Mouse (Mus musculus) hindbrain, embryonic 16.5 days (tissue): Measurements from ENCODE around the gene Zmynd8. TPM values are rescaled to one million over a fixed set of nuclear protein-coding genes. Genes with fewer than 3 reads are reported as not detected.

Source experiments
- ATAC-seq: fragments of 200-750 bp; cut with Nextera tagmentation; 2 replicates; pipeline ENCODE4 v1.8.0; 2017; ENCODE audit warnings: moderate TSS enrichment, moderate library complexity
- H3K27ac ChIP-seq: fragments of 300-500 bp; sonication (generic); 2 replicates; pipeline ENCODE4 v1.5.1; 2014; ENCODE audit warnings: low read depth, mild to moderate bottlenecking, control low read depth, low read length, moderate library complexity
- H3K27me3 ChIP-seq: fragments of 300-500 bp; sonication (generic); replicated peaks from 2 replicates; pipeline ENCODE4 v1.6.1; 2014; ENCODE audit warnings: low read length; ENCODE audit not compliant: control insufficient read depth, insufficient read depth
- H3K36me3 ChIP-seq: fragments of 300-500 bp; sonication (generic); 2 replicates; pipeline ENCODE4 v1.6.1; 2014; ENCODE audit warnings: mild to moderate bottlenecking, low read length, moderate library complexity, mixed read lengths; ENCODE audit not compliant: control insufficient read depth, insufficient read depth
- H3K4me1 ChIP-seq: fragments of 300-500 bp; sonication (generic); 2 replicates; pipeline ENCODE4 v1.6.1; 2014; ENCODE audit warnings: low read depth, low read length; ENCODE audit not compliant: control insufficient read depth, insufficient read depth
- H3K4me2 ChIP-seq: fragments of 300-500 bp; sonication (generic); 2 replicates; pipeline ENCODE4 v1.6.1; 2014; ENCODE audit warnings: mild to moderate bottlenecking, low read length, control low read depth, moderate library complexity
- H3K4me3 ChIP-seq: fragments of 300-500 bp; sonication (generic); 2 replicates; pipeline ENCODE4 v1.5.1; 2014; ENCODE audit warnings: mild to moderate bottlenecking, low read length, control low read depth, moderate library complexity
- H3K9ac ChIP-seq: fragments of 300-500 bp; sonication (generic); 2 replicates; pipeline ENCODE4 v1.6.1; 2014; ENCODE audit warnings: low read depth, mild to moderate bottlenecking, control low read depth, low read length, moderate library complexity
- H3K9me3 ChIP-seq: fragments of 300-500 bp; sonication (generic); 2 replicates; pipeline ENCODE4 v1.6.1; 2014; ENCODE audit warnings: mild to moderate bottlenecking, low read length, moderate library complexity; ENCODE audit not compliant: control insufficient read depth
- WGBS: fragments of 180-500 bp; shearing (Covaris S2); extraction: QIAGEN DNeasy Blood & Tissue Kit; methylation state at CpG from one replicate; pipeline ENCODE4 v1.1.7; 2014; 5-methylcytosine and 5-hydroxymethylcytosine counted together
- polyA plus RNA-seq: library from polyadenylated mRNA; unstranded; fragments of >200 nt; fragmentation: Nextera tagmentation; extraction: Ambion mirVana; gene quantifications from 2 replicates; pipeline ENCODE4 v1.2.1, GENCODE M21; 2015

The Zmynd8 gene
- polyA plus RNA-seq, 1 experiment from 2014 or later, result 66.4 TPM

GRCm38 (mm10) chr2:165748426-165748825, 150.4 kb downstream of the Zmynd8 start:
- H3K9ac ChIP-seq, result no peak overlapping the region
- H3K4me3 ChIP-seq, result no peak overlapping the region
- no peaks in the 10 kb centered on the region for H3K36me3 ChIP-seq
- ATAC-seq, result no peak
- 0 out of 2 replicates have a peak, but pooled peaks cover 4% of the 10 kb centered on the region for H3K4me1 ChIP-seq
- no peaks in the 10 kb centered on the region for H3K9me3 ChIP-seq
- WGBS, result 15% methylated on average over 11 of the region's 11 CpGs
- H3K27me3 ChIP-seq, result no peaks in the 10 kb centered on the region
- no peak overlapping the region for H3K4me2 ChIP-seq
- H3K27ac ChIP-seq, result no peak overlapping the region

DNA sequence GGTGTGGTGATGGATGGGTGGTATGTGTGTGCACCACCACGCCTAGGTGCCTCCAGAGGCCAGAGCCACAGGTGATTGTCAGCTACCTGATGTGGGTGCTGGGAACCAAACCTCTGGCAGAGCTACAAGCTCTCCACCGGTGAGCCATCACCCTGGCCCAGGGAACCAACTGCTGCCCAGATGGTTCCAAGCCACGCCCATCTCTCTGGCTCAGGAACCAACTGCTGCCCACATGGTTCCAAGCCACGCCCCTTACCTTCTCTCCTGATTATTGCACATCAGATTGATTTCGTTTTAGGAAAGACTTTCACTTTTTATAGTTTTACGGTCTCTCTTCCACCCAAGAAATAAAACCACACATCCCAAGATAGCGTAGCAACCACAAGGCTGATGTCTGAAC, 150.8 kb downstream of the Zmynd8 start:
- Histone ChIP-seq H3K9ac (no peak overlapping the region), H3K27me3 (no peaks in the 10 kb centered on the region), H3K36me3 (no peaks in the 10 kb centered on the region), H3K4me3 (no peak overlapping the region), H3K4me1 (0 out of 2 replicates have a peak, but pooled peaks cover 4% of the 10 kb centered on the region), H3K9me3 (no peaks in the 10 kb centered on the region), H3K27ac (no peak overlapping the region), H3K4me2 (no peak overlapping the region)
- no peak for ATAC-seq
- WGBS, result 58% methylated on average over 7 of the region's 7 CpGs

- Histone ChIP-seq H3K36me3 (no peaks in the 10 kb centered on the region), H3K9ac (no peak overlapping the region), H3K27ac (peak overlapping the region; percentile 59; the same call in 1 of the 2 replicates), H3K4me1 (peaks cover 4% of the 10 kb centered on the region; the same call in 1 of the 2 replicates), H3K4me3 (no peak overlapping the region), H3K27me3 (no peaks in the 10 kb centered on the region), H3K9me3 (no peaks in the 10 kb centered on the region), H3K4me2 (no peak overlapping the region)
- ATAC-seq, result no peak
- WGBS, result 54% methylated on average over 18 of the region's 18 CpGs
Measured at GRCm38 (mm10) chr2:165745306-165746098, 153.3 kb downstream of the Zmynd8 start.

GRCm38 (mm10) chr2:165742210-165742786, 156.5 kb downstream of the Zmynd8 start:
- whole genome bisulfite sequencing, result 23% methylated on average over 21 of the region's 21 CpGs
- Histone ChIP-seq H3K9ac (no peak overlapping the region), H3K4me3 (no peak overlapping the region), H3K4me2 (no peak overlapping the region), H3K4me1 (peaks cover 4% of the 10 kb centered on the region; the same call in 1 of the 2 replicates), H3K27ac (no peak overlapping the region), H3K36me3 (no peaks in the 10 kb centered on the region), H3K9me3 (no peaks in the 10 kb centered on the region), H3K27me3 (no peaks in the 10 kb centered on the region)
- ATAC-seq, result no peak

DNA sequence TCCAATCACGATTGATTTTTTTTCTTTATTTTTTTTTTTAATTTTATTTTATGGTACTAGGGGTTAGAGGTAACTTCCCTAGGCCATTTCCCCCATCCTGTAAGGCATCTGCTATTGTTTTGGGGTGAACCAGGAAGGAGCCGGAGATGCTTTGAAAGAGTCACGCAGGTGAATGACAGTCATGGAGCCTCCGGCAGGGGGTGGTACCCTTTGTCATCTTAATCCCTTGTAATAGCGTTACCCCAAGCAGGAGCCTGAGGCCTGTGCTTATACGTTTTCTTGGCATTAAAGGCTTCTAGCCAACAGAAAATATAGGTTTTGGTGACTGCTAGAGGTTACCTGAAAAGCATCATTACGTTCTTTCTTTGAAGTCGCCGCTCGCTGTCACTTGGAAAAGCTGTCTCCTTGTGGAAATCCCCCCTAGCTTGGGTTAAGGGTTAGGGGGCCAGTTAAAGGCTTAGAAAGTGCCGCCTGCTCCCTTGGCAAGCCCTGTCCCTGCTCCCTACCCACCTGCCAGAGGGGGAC, 157.2 kb downstream of the Zmynd8 start:
- no peaks in the 10 kb centered on the region for H3K27me3 ChIP-seq
- ATAC-seq, result no peak
- no peak overlapping the region for H3K4me3 ChIP-seq
- H3K4me1 ChIP-seq, result peaks cover 4% of the 10 kb centered on the region; the same call in 1 of the 2 replicates
- no peak overlapping the region for H3K4me2 ChIP-seq
- no peaks in the 10 kb centered on the region for H3K36me3 ChIP-seq
- no peak overlapping the region; the same call in 1 of the 2 replicates for H3K27ac ChIP-seq
- peak overlapping the region; percentile 13; the same call in 1 of the 2 replicates for H3K9ac ChIP-seq
- no peaks in the 10 kb centered on the region for H3K9me3 ChIP-seq
- WGBS, result 22% methylated on average over 11 of the region's 11 CpGs

- Histone ChIP-seq H3K9me3 (no peaks in the 10 kb centered on the region), H3K27ac (0 out of 2 replicates have a peak overlapping the region, but pooled peaks have one; percentile 29), H3K27me3 (no peaks in the 10 kb centered on the region), H3K9ac (no peak overlapping the region), H3K4me1 (peaks cover 4% of the 10 kb centered on the region; the same call in 1 of the 2 replicates), H3K36me3 (no peaks in the 10 kb centered on the region), H3K4me2 (no peak overlapping the region), H3K4me3 (no peak overlapping the region)
- no peak for ATAC-seq
- 16% methylated on average over 9 of the region's 9 CpGs for WGBS
Measured at GRCm38 (mm10) chr2:165740982-165741381, 157.8 kb downstream of the Zmynd8 start.

DNA sequence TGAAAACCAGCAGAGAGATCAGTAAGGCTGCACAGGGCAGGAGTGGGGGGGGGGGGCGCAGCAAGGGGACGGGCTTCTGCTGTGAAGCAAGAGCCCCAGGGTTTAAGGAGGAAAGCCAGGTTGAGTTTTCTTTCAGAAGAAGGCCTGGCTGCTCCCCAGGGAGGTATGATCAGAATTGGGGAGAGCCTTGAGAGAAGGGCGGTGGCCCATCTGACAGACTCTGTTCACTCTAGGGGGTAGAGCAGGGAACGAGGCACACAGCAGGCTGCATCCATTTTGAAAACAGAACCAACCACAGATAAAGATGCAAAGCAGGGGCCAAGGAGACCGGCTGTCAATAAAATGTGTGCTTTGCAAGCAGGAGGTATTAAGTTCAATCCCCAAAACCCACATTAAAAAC, 158.4 kb downstream of the Zmynd8 start:
- 32% methylated on average over 4 of the region's 5 CpGs for WGBS
- H3K27ac ChIP-seq, result no peak overlapping the region

DNA sequence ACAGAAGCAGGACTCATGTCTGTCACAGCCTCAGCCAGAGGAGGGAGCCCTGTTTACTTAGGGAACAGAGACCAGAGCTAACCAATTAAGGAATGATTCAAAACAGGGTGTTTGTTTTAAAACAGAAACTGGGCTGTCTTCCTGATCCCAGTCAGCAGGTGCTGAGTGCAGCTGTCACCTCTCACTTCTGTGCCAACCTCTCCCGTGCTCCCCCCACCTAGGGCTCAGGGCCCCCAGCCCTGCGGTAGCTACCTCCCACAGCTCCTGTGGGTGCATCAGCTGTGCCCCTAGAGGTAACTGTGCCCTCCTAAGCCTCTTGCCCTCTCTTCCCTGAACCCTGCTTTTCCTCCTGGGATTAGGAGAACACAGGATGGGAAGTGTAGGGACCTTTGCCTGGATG, 162.5 kb downstream of the Zmynd8 start:
- ATAC-seq, result no peak
- WGBS, result 60% methylated on average over 2 of the region's 2 CpGs
- Histone ChIP-seq H3K4me1 (peaks cover 6% of the 10 kb centered on the region; the same call in 1 of the 2 replicates), H3K27ac (no peak overlapping the region), H3K9me3 (no peaks in the 10 kb centered on the region), H3K9ac (no peak overlapping the region), H3K27me3 (no peaks in the 10 kb centered on the region), H3K36me3 (no peaks in the 10 kb centered on the region), H3K4me3 (no peak overlapping the region), H3K4me2 (no peak overlapping the region)

More for the DNA sequence above, 158.4 kb downstream of the Zmynd8 start:
- H3K27me3 ChIP-seq, result no peaks in the 10 kb centered on the region
- H3K9me3 ChIP-seq, result no peaks in the 10 kb centered on the region
- no peak overlapping the region for H3K9ac ChIP-seq
- no peaks in the 10 kb centered on the region for H3K36me3 ChIP-seq
- no peak for ATAC-seq
- H3K4me2 ChIP-seq, result no peak overlapping the region
- H3K4me1 ChIP-seq, result no peaks in the 10 kb centered on the region; the same call in 1 of the 2 replicates
- H3K4me3 ChIP-seq, result no peak overlapping the region
